Mouse (Mus musculus): Measurements from ENCODE around the gene Pcca. TPM values are rescaled to one million over a fixed set of nuclear protein-coding genes. Genes with fewer than 3 reads are reported as not detected.

Gene Pcca
- polyA plus RNA-seq, 1 experiment = 84.5 TPM

DNA sequence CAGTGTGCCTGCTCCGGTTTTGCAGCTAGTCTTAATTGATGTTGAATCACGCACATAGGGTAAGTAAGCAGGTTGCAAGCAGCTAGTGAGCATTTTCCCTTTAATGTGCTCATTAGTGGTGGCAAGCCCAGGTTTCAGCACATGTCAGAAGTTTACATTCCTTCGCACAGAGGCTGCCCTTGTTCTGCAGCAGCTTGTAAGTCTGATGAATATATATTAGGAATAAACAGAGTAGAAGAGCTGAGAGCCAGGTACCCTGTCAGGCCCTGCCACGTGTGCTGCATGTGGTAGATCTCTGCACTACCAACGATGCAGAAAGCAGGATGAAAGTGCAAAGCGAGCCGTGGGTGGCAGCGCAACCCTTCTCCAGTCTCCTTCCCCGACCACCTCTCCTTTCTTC lies 65.7 kb downstream of the Pcca start:
- no peaks in the 10 kb centered on the region for H3K4me1 ChIP-seq (ENCODE audit: control insufficient read depth, insufficient read depth, low read length)
- DNase-seq = no peak
- H3K27ac ChIP-seq (ENCODE audit: insufficient read depth, low read length) = no peak overlapping the region
- no peak overlapping the region for H3K4me3 ChIP-seq (replicated peaks; ENCODE audit: insufficient read depth, low read depth, low read length)
- WGBS = 78% methylated on average over 9 of the region's 9 CpGs
- H3K27me3 ChIP-seq (ENCODE audit: control insufficient read depth, insufficient read depth, low read length) = no peaks in the 10 kb centered on the region
- TF ChIP-seq CTCF (IDR thresholded peaks at IDR 0.05; ENCODE audit: borderline replicate concordance, insufficient read depth, low read depth, low read length) (no peak), POLR2A (IDR thresholded peaks at IDR 0.05; ENCODE audit: borderline replicate concordance, insufficient read depth, low read length) (no peak)

DNA sequence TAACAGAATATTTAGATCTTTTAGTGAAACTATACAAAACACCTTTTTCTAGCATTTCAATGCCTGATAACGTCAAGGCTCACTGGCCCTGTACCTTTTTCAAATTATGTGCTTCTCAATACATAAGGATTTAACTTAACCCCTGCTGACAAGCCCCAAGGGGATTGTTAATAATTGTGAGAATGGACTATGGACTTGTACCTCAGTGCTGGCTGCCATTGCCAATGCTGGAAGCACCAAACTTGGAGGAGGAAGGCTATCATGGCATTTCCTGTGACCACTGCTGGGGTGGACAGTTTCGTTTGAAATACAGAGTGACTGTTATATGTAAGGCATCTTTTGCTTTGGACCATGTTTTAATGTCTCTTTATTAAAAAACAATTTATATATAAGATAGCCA lies 68.6 kb downstream of the Pcca start:
- Histone ChIP-seq H3K27me3 (ENCODE audit: control insufficient read depth, insufficient read depth, low read length) (no peaks in the 10 kb centered on the region), H3K27ac (ENCODE audit: insufficient read depth, low read length) (no peak overlapping the region), H3K4me3 (replicated peaks; ENCODE audit: insufficient read depth, low read depth, low read length) (no peak overlapping the region), H3K4me1 (ENCODE audit: control insufficient read depth, insufficient read depth, low read length) (no peaks in the 10 kb centered on the region)
- TF ChIP-seq CTCF (IDR thresholded peaks at IDR 0.05; ENCODE audit: borderline replicate concordance, insufficient read depth, low read depth, low read length) (no peak), POLR2A (IDR thresholded peaks at IDR 0.05; ENCODE audit: borderline replicate concordance, insufficient read depth, low read length) (no peak)
- 84% methylated on average over 2 of the region's 2 CpGs for WGBS
- no peak for DNase-seq

DNA sequence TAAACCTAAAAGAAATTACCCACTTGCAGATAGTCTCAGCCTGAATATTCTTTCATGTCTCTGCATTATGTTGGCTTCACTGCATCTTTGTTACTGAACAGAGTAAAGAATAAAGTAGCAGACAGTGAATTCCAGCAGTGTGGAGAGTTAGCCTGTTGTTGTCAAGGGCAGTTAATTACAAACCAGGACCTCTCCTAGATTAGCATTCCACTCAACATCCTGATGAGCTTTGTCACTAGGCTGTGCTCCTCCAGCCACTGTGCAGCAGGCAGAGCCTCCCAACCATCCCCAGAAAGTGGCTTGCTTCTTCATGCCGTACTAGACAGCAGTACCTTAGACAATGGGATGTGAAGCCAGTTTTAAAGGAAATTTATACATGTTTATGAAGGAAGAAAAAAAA lies 72.4 kb downstream of the Pcca start:
- TF ChIP-seq CTCF (IDR thresholded peaks at IDR 0.05; ENCODE audit: borderline replicate concordance, insufficient read depth, low read depth, low read length) = no peak
- no peak for TF ChIP-seq POLR2A (IDR thresholded peaks at IDR 0.05; ENCODE audit: borderline replicate concordance, insufficient read depth, low read length)
- no peaks in the 10 kb centered on the region for H3K4me1 ChIP-seq (ENCODE audit: control insufficient read depth, insufficient read depth, low read length)
- DNase-seq = no peak
- WGBS = 90% methylated on average over 1 of the region's 1 CpGs
- no peak overlapping the region for H3K4me3 ChIP-seq (replicated peaks; ENCODE audit: insufficient read depth, low read depth, low read length)
- no peak overlapping the region for H3K27ac ChIP-seq (ENCODE audit: insufficient read depth, low read length)
- H3K27me3 ChIP-seq (ENCODE audit: control insufficient read depth, insufficient read depth, low read length) = no peaks in the 10 kb centered on the region

DNA sequence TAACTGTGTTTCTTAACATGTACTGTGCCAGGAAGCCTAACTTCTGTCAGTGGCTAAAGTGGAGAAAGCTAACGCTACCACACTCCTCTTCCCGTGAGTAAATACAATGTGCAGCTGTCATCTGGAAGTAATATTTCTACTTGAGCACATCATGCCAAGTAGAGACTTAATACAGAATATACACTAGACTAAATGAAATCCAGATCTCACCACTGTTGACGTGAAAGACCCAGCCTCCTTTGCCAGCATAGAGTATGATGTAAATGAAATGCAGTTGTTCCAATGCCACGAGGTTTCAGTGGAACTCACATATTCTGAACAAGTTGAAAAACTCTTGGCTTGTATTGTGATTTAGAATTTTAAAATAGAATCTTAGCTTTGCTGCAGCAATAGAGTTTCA lies 73.3 kb downstream of the Pcca start:
- Histone ChIP-seq H3K27me3 (ENCODE audit: control insufficient read depth, insufficient read depth, low read length) (no peaks in the 10 kb centered on the region), H3K4me1 (ENCODE audit: control insufficient read depth, insufficient read depth, low read length) (no peaks in the 10 kb centered on the region), H3K27ac (ENCODE audit: insufficient read depth, low read length) (no peak overlapping the region), H3K4me3 (replicated peaks; ENCODE audit: insufficient read depth, low read depth, low read length) (no peak overlapping the region)
- 73% methylated on average over 4 of the region's 4 CpGs for WGBS
- DNase-seq = no peak
- TF ChIP-seq POLR2A (IDR thresholded peaks at IDR 0.05; ENCODE audit: borderline replicate concordance, insufficient read depth, low read length) = no peak
- TF ChIP-seq CTCF (IDR thresholded peaks at IDR 0.05; ENCODE audit: borderline replicate concordance, insufficient read depth, low read depth, low read length) = no peak

- WGBS = 90% methylated on average over 2 of the region's 2 CpGs
Measured at GRCm38 (mm10) chr14:122608323-122608722, 74.2 kb downstream of the Pcca start.

GRCm38 (mm10) chr14:122611035-122611434 lies 76.9 kb downstream of the Pcca start:
- DNase-seq = no peak
- WGBS = 88% methylated on average over 4 of the region's 4 CpGs
- Histone ChIP-seq H3K4me1 (ENCODE audit: control insufficient read depth, insufficient read depth, low read length) (no peaks in the 10 kb centered on the region), H3K27ac (ENCODE audit: insufficient read depth, low read length) (no peak overlapping the region), H3K27me3 (ENCODE audit: control insufficient read depth, insufficient read depth, low read length) (no peaks in the 10 kb centered on the region), H3K4me3 (replicated peaks; ENCODE audit: insufficient read depth, low read depth, low read length) (no peak overlapping the region)
- TF ChIP-seq CTCF (IDR thresholded peaks at IDR 0.05; ENCODE audit: borderline replicate concordance, insufficient read depth, low read depth, low read length) (no peak), POLR2A (IDR thresholded peaks at IDR 0.05; ENCODE audit: borderline replicate concordance, insufficient read depth, low read length) (no peak)

More at GRCm38 (mm10) chr14:122608323-122608722, 74.2 kb downstream of the Pcca start:
- no peak for DNase-seq
- no peaks in the 10 kb centered on the region for H3K27me3 ChIP-seq (ENCODE audit: control insufficient read depth, insufficient read depth, low read length)
- TF ChIP-seq POLR2A (IDR thresholded peaks at IDR 0.05; ENCODE audit: borderline replicate concordance, insufficient read depth, low read length) (no peak), CTCF (IDR thresholded peaks at IDR 0.05; ENCODE audit: borderline replicate concordance, insufficient read depth, low read depth, low read length) (no peak)
- H3K27ac ChIP-seq (ENCODE audit: insufficient read depth, low read length) = no peak overlapping the region
- no peak overlapping the region for H3K4me3 ChIP-seq (replicated peaks; ENCODE audit: insufficient read depth, low read depth, low read length)
- H3K4me1 ChIP-seq (ENCODE audit: control insufficient read depth, insufficient read depth, low read length) = no peaks in the 10 kb centered on the region

DNA sequence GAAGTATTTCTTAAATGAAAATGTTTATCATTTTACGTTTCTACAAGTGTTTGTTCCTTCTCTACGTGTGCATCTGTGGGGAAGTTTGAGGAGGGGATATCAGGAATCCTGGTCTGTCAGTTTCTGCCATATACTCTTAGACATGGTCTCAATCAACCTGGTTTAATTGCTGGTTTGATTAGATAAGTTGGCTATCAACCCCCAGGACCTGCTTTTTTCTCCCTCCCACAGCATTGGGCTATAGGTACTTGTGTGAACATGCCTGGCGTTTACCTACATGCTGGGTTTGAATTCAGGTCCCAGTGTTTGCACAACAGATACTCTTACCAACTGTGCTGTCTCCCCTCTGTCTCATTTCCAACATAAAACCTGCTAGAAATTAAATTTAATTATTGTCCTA lies 78.2 kb downstream of the Pcca start:
- no peak for DNase-seq
- TF ChIP-seq CTCF (IDR thresholded peaks at IDR 0.05; ENCODE audit: borderline replicate concordance, insufficient read depth, low read depth, low read length) (no peak), POLR2A (IDR thresholded peaks at IDR 0.05; ENCODE audit: borderline replicate concordance, insufficient read depth, low read length) (no peak)

DNA sequence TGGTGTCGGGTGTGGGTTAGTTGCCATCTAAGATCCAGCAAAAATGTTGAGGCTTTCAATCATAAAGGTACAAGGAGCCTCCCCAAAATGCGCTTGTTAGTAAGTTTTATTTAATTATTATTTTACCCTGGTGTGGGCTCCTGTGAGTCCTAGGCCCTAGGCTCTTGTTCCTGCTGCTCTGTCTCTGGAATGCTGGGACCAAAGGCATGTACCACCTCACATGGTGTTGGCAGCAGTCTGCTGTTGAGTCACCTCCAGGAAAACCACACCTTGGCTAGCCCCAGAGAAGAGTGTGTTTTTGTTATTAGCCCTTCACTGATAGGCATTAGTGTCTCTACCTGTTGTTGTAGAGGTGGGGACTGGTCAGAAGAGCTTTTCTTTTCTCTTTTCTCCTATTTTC lies 83.5 kb downstream of the Pcca start:
- WGBS = 97% methylated on average over 2 of the region's 2 CpGs
- no peak overlapping the region for H3K4me3 ChIP-seq (replicated peaks; ENCODE audit: insufficient read depth, low read depth, low read length)
- no peak for DNase-seq
- no peak overlapping the region for H3K27ac ChIP-seq (ENCODE audit: insufficient read depth, low read length)
- no peaks in the 10 kb centered on the region for H3K27me3 ChIP-seq (ENCODE audit: control insufficient read depth, insufficient read depth, low read length)
- TF ChIP-seq POLR2A (IDR thresholded peaks at IDR 0.05; ENCODE audit: borderline replicate concordance, insufficient read depth, low read length) (no peak), CTCF (IDR thresholded peaks at IDR 0.05; ENCODE audit: borderline replicate concordance, insufficient read depth, low read depth, low read length) (no peak)
- H3K4me1 ChIP-seq (ENCODE audit: control insufficient read depth, insufficient read depth, low read length) = peaks cover 3% of the 10 kb centered on the region

More for the DNA sequence above, 78.2 kb downstream of the Pcca start:
- WGBS = over 99% methylated on average over 3 of the region's 3 CpGs
- no peaks in the 10 kb centered on the region for H3K27me3 ChIP-seq (ENCODE audit: control insufficient read depth, insufficient read depth, low read length)
- H3K27ac ChIP-seq (ENCODE audit: insufficient read depth, low read length) = no peak overlapping the region
- no peaks in the 10 kb centered on the region for H3K4me1 ChIP-seq (ENCODE audit: control insufficient read depth, insufficient read depth, low read length)
- no peak overlapping the region for H3K4me3 ChIP-seq (replicated peaks; ENCODE audit: insufficient read depth, low read depth, low read length)
